Mouse (Mus musculus) cerebellum, adult 9-10 months (tissue): Measurements from ENCODE around the gene Myh9.
"Not testable (repeated sequence)": the region's sequence is repeated elsewhere in the genome, so short reads cannot be mapped to it uniquely, and the experiment has no call there.

ENCODE experiments used
- DNase-seq: peaks from one replicate; pipeline ENCODE4 v3.0.0; 2022

Myh9 gene

DNA sequence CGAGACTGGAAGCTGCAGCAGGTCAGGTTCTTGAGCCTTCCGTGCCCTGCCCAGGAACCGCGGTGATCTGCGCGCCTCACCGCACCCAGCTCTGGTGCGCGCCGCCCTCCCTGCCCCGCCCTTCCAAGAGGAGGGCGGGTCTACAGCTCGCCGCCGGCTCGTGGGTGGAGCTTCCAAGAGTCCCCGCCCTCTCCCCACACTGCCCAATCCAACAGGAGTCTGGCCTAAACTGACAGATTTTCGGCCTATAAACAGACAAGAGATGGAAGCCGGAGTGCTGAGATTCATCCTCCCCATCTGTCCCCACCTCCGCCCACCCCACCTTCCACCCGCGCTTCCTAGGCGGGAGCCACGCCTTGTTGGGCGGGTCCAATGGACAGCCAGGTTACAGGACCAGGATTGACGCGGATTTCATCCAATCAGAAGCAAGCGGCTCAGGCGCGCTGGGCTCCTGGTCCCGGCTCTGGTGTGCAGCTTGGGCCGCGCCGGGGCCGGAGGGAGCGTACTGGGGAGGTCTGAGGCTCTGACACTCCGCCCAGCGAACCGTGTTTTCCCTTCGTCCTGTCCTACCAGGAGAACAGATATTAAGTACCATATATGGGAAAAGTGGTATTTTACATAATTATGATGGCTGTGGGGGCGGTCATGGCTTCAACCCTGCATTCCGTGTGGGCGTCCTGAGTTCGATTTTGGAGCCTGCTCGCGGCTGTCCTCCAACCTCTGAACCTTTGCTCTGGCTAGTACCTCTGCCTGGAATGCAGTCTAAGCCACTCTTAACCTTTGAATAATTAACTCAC lies at the start of gene Myh9:
Gene Myh9 (minus strand): TSS at position 129 of the 797 bp plus-strand sequence.
- peak; percentile 100 for DNase-seq

DNA sequence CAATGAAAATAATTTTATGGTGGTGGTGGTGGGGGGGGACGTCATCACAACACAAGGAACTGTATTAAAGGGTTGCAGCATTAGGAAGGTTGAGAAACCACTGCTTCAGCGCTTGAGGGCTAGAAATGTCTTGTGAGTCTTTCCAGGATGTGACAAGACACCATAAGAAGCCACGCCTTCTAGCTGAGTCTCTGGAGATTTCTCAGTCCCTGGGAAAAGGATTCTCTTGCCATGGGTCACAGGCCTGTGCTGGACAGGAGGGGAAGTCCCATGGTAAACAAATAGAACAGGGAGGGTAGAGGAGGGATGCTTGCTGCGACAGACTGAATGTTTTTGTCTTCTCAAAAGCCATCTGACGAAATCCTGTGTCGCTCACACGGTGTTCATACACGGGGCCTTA lies 49.8 kb upstream of the Myh9 start:
- no peak for DNase-seq

DNA sequence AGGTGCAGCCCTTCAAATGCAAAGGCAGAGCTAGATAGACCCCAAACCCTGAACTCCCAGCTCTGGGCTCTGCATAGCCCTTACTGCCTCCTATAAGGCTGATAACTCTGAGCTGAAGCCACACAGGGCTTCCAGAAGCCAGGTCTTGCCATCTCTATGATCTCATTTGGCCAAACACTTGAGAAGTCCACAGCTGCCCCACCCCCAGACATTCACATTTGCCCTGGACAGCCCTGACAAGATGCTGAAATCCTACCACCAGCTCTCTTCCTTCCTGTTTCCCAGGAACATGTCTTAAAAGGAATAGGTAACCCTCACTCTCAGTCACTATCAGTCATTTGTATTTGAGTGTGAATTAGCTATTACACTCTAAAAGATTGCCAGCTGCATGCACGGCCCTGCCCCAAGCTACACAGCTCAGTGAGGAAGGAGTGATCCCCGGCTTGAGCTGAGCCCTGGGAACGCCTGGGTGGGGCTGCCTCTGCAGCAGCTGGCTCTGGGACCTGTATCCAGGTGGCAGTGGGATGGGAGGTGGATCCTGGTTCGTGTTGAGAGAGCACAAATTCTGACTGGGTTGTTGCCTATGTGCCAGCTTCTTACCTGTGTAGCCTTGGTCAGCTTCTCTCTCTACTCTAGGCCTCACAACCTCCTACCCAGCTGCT lies 47.9 kb upstream of the Myh9 start:
- no peak for DNase-seq

DNA sequence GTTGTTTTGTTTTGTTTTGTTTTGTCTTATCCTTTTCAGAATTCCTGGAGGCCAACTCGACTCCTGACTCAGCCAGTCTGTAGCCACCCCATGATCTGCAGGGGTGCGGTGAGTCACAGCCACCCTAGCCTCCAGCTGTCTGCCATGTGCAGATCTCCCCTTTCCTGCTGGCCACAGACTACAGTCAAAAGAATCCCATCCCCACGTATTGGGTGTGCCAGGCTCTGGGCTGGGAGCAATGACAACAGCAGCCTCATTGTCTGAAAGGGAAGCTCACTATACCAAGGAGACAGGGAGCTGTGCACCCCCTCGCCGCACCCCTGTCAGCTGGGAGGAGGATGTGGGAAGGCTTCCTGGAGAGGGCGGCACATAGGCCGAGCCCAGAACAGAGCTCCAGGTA lies 46.3 kb upstream of the Myh9 start:
- DNase-seq, result no peak

DNA sequence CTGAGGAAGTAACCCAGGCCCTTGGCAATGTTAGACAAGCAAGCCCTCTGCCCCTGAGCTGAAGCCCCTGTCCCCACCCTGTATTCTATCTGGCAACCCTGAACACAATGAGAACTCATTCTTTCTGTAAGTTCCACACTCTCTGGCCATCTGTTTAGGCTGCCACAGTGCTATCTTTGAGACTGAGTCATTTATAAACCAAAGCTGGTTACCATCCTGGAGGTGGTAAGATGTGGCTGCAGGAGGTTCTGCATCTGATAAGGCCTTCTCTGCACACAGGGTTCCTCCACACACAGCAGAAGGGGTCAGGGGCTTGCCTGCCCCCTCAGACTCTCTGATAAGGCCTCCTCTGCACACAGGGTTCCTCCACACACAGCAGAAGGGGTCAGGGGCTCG lies 45.1 kb upstream of the Myh9 start:
- DNase-seq, result no peak

DNA sequence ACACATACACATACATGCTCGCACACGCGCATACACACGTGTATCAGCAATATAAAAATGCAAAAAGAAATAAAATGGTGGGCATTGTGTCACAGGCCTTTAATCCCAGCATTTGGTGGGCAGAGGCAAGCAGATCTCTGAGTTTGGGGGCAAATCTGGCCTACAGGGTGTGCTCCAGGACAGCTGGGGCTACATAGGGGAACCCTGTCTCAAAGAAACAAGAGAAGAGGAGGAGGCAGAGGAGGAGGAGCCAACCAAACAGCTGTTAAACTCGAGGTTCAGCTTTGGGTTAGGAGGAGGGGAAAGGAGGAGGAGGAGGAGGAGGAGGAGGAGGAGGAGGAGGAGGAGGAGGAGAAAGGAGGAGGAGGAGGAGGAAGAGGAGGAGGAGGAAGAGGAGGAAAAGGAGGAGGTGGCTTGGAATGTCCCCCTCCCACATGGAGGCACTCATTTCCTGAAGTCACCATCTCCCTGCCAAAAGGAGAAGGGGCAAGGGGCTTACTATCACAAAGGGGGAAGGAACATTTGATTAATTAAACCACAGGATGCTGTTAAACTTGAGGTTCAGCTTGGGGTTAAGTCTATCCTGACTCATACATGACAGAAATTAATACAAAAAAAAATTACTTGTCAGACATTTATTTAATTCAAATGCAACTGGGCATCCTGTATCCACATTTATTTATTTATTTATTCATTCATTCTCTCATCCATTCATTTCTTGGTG lies 44.6 kb upstream of the Myh9 start:
- no peak for DNase-seq

DNA sequence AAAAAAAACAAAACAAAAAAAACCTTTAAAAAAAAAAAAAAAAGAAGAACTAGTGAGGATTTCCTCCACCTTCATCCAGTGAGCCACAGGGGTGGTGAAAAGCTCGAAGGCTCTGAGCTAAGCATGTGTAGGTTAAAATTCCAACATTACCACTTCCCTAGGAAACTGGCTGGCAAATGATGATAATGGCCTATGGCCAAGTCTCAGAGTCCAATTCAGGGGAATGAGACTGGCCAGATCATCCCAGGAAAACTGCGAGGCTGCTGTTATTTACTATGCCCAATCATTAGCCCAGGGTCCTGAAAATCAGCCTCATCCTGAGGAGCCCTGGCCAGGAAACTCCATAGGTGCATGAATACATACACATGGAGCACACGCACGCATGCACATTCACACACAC lies 44.0 kb upstream of the Myh9 start:
- DNase-seq, result no peak

DNA sequence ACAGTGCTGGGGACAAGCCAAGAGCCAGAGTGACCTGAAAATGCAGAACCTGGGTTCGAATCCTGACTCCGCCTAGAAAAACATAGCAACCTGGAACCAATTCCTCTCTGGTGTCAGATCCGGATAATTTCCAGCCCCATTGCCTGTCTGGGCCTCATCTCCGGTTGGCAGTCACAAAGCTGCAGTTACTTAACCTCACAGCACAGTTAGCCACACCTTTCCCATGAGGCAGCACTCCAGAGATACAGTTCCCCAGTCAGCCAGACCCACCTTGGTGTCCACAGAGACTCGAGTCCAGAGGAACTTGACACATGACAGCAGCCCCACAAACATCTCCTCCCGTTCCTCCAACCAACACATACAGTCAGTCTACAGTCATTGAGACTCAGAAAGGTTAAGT lies 43.2 kb upstream of the Myh9 start:
- no peak for DNase-seq

DNA sequence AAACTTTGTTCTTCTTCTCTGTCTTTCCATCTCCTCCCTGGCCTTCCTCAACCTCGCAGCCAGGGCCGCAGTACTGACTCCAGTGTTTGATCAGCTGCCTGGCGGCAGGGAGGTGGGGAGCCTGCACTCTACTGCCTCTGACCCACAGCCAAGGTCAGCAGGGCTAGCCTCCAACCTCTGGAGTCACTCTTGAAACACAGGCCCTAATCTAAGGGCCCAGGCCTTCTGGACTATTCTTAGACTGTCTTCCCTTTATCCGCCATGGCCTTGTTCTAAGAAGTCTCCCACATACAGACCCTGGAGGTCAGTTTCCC lies 41.7 kb upstream of the Myh9 start:
- no peak for DNase-seq

DNA sequence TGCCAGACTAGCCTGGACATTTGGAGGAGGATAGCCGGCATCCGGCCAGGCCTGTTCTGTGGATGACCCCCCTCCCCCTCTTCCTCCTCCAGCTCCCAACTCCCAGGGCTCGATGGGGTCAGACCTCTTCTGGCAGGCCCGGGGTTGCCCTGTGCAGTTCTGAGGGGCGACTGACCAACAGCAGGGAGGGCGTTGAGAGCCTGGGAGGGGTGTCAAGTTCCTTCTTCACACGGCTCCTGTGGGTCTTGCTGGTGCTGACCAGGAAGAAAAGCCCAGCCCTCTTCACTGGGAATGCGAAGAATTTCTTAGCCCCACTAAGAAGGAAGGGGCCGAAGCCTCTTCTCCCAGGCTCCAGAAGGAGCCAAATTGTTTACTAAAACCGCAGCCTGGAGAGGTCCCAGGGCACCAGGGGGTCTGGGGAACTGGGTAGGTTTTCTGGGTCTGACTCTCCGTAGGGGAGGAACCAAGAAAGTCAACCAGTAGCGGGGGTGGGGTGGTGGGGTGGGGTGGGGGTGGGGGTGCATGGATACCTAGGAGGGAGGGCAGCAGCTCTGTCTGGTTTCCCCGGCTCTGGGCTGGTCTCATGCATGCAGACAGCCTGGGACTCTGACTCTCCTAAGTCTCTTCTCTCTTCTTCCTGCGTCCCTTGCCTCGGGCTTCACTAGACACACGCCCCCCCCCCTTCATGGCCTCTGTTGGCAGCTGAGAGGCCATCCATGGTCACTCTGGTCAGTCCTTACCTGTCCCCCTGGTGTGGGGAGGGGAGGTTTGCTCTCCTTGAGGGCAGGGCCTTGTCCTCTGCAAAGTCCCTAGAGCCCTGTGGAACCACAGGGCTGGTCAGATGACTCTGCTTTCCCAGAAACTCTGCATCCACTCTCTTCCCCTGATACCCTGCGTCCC lies 41.1 kb upstream of the Myh9 start:
- no peak for DNase-seq

DNA sequence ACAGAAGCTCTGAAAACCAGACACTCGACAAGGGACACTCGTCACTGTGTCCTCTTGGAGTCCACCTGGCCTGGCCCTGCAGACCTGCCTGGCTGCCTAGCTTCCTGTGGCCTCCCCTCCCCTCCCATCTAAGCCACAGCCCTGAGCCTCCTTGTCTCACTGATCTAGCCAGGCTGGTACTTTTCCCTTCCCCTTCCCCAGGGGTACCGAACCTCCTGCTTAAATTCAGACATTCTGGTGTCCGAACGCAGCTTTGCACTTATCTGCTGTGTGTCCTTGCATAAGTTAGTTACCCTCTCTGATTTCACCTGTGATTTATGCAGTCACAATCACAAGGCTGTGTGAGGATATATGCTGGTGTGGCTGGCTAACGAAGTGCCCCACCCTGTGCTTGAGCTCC lies 40.3 kb upstream of the Myh9 start:
- no peak for DNase-seq

DNA sequence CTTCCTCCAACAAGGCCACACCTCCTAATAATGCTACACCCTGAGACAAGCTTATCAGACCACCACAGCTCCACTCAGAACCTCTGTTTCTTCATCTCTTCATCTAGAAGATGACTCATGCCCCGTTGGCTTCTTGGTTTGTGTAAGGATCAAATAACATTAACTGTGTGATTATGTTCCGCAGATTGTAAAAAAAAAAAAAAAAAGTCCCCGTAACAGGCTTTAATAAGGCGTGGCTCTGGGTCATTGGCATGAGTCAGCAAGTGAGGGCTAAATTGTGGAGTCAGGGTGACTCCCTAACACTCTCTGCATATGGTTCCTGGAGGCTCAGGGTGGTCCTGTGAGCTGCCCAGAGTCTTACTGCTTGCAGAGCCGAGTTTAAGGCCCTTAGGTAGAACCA lies 39.7 kb upstream of the Myh9 start:
- no peak for DNase-seq

DNA sequence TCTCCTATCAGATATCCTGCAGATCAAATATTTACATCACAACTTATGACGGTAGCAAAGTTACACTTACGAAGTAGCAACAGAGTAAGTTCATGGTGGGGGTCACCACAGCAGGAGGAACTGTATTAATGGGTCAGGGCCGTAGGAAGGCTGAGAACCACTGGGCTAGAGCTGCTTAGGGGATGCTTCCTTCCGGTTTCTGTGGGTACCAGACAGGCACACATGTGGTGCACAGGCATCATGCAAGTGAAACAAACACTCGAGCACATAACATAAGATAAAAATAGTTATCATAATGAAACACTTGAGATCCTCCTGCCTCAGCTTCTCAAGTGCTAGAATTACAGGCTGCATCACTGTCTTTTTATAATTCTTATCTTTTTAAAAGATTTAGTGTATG lies 38.8 kb upstream of the Myh9 start:
- no peak for DNase-seq

DNA sequence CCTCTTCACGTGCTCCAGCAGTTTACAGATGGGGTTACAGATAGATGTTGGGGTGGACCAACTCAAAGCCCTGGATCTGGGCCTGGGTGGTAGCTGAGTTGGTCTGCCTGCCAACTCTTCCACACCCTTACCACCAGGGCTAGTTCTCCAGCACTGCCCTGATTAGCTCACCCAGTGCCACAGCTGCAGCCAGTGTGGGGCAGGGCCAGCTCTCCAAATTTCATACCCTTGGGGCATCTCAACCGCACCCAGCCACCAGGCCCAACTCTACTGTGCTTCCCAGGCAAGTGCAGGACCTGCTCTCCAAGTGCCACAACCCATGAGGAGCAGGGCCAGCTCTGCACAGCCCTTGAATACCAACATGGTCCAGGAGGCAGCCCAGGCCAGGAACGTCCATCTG lies 37.8 kb upstream of the Myh9 start:
- no peak for DNase-seq

DNA sequence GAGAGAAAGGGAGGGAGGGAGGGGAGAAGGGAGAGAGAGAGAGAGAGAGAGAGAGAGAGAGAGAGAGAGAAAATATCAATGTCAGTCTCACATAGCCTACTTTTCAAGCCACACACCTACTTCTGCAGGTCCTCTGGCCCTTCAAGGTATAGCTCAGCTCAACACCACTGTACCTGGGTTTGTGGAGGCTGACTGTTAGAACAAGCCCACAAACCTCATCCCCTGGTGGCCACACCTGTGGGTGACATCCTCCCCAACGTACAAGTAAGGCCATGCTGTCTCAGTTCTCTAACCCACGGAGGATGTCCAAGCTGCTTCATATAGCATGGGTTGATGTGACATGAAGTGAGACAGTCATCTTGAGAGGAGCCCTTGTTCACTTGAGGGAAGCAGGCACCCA lies 35.2 kb upstream of the Myh9 start:
- DNase-seq, result no peak

DNA sequence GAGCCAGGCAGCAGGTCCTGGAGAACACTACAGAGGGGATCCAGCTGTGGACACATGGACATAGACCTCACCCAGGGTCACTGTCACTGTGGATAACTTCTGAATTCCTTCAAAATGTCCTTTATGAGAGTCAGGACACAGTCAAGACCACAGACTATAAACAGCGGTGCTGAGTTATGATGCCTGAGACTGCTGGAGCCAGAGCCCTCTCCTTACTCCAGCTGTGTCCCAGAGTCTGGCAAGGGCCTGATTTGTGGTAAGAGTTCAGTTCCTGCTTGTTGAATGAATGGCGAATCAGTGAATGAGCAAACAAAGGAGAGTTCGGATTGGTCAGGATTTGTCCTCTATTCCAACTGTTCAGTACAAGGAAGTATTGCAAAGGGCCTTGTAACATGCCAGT lies 34.7 kb upstream of the Myh9 start:
- no peak for DNase-seq

DNA sequence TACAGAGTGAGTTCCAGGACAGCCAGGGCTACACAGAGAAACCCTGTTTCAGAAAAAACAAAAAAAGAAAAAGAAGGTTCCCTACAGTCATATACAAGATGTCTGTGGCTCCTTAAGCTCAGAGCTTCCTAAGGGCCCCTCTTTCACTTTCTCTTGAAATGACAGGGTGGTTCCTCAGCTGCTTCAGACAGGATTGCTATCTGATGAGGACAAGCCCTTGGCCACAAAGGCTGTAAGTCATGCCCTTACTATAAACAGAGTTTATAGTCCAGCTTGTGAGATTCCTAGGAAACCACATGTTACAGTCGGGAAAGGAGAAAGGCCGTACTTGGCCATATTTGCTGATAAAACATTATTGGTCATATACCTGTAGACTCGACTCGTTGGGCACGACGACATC lies 34.0 kb upstream of the Myh9 start:
- no peak for DNase-seq

DNA sequence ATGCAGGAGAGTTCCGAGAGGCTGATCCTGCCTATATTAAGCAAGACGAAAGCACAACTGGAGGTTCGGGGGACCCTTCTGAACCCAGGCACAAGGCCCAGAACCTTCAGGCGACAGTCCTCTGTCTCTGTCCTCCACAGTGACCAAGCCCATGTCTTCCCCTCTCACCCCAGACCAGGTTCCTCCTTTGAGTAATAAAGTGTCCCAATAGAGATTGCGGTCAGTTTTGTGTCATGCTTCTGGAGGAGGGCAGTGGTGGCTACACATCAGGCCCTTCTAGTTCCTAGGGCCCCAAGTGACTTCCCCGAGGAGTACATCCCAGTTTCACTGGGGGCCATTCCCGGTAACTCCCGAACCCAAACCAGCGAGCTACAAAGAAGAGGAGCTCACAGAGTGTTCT lies 32.8 kb upstream of the Myh9 start:
- no peak for DNase-seq

DNA sequence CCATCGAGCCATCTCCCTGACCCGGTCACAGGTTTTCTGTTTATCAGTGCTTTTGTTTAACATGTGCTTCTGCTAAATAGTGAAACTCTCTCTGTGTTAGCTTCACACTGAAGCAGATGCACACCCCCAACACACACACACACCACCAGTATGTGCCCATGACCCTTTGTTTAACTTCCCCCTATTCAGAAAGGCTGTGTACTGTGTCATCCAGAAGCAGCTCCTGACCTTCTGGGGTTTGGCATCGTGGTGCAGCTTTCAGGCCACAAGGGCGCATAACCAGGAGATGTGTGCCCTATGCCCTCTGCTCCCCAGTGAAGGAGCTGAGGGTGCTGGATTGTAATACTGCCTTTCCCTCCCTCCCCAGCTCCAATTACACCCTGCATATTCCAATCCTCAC lies 32.3 kb upstream of the Myh9 start:
- DNase-seq, result no peak

DNA sequence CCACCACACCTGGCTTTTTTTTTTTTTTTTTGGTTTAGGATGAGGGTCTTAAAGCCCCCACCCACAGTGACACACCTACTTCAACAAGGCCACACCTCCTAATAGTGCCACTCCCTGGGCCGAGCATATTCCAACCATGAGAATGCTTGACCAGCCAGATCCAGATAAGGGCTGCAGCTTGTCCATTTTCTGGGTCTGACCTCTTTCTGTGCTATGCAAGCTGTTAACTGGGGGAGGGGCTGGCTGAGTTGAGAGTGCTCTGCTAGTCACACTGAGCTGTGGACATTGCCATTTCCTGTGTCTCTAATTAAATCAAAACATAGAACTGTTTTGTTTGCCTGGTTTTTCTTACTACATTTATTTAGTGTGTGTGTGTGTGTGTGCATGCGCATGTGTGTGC lies 31.6 kb upstream of the Myh9 start:
- DNase-seq, result no peak

DNA sequence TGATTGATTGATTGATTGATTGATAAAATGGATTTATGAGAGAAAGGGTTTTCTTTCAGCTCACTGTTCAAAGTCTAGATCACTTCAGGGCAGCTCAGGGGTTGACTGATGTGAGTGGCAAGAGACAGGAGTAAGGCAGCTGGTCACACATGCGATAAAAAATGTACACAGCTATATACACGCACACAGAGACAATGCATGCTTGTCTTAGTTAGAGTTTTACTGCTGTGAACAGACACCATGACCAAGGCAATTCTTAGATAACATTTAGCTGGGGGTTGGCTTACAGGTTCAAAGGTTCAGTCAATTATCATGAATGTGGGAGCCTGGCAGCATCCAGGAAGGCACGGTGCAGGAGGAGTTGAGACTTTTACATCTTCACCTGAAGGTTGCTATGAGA lies 31.0 kb upstream of the Myh9 start:
- DNase-seq, result no peak

DNA sequence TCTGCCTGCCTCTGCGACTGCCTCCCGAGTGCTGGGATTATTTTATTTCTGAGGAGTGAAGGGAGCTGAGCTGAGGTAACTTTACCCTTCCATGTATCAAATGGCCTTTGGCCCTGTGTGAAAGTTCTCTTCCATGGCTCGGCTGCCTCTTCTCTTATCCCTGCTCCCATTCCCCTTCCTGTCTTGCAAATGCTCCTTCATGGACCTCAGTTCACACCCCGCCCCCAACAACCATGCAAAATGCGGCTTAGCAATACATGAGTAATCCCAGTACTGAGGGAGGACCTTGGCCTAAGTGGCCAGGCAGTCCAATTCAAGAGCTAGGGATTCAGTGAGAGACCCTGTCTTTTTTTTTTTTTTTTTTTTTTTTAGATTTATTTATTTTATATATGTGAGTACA lies 26.4 kb upstream of the Myh9 start:
- no peak for DNase-seq

DNA sequence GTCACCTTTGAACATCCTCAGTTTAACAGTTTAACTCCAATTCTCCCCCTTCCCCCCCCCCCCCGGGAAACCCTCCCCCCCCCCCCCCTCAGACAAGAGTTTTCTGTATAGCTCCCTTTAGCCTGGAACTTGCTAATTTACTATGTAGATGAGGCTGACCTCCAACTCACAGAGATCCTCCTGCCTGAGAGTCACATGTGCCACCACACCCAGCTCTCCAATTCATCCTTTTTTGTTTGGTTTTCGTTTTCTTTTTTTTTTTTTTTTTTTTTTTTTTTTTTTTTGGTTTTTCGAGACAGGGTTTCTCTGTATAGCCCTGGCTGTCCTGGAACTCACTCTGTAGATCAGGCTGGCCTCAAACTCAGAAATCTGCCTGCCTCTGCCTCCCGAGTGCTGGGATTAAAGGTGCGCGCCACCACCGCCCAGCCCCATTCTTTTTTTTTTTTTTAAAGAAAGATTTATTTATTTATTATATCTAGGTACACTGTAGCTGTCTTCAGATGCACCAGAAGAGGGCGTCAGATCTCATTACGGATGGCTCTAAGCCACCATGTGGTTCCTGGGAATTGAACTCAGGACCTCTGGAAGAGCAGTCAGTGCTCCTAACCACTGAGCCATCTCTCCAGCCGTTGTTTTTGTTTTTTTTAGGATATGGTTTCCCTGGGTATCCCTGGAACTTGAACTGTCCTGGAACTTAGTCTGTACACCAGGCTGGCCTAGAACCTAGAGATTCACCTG lies 25.4 kb upstream of the Myh9 start:
- not testable (repeated sequence) for DNase-seq
